Mouse (Mus musculus) retina, embryonic 14.5 days (tissue): ENCODE data around the gene Hsd3b5.
"Not testable (repeated sequence)": the region's sequence is repeated elsewhere in the genome, so short reads cannot be mapped to it uniquely, and the experiment has no call there.

Source experiments
- DNase-seq: peaks from one replicate; pipeline ENCODE4 v3.0.0-alpha.2; 2015; ENCODE audit warnings: low spot score

The Hsd3b5 gene

GRCm38 (mm10) chr3:98630152-98630551, at the start of gene Hsd3b5:
Gene Hsd3b5 (minus strand): TSS chr3:98630252.
- no peak for DNase-seq

GRCm38 (mm10) chr3:98635145-98635544, 5.1 kb upstream of the Hsd3b5 start:
- DNase-seq, result no peak

- DNase-seq, result no peak
Observed at GRCm38 (mm10) chr3:98629633-98630032, 419 bp downstream of the Hsd3b5 start.

DNA sequence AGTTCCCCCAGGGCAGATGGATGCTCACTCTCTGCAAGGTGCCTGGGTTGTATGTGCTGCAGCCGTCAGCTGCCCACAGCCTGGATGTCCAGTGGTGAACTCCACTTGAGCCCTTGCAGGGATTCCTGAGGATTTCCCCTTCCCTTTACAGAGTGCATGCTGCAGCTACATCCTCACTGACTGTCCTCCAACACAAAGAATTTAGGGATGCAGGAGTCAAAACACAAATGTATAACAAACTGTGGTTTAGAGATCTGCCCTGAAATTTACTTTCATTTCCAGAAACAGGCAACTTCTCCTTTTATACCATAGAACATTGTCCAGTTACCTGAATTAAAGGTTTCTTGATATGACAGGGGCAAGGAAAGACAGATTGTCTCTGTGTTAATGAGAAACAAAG, 13.3 kb downstream of the Hsd3b5 start:
- not testable (repeated sequence) for DNase-seq

- not testable (repeated sequence) for DNase-seq
Observed at GRCm38 (mm10) chr3:98616244-98616643, 13.8 kb downstream of the Hsd3b5 start.

GRCm38 (mm10) chr3:98614406-98614927, 15.6 kb downstream of the Hsd3b5 start:
- DNase-seq, result not testable (repeated sequence)

DNA sequence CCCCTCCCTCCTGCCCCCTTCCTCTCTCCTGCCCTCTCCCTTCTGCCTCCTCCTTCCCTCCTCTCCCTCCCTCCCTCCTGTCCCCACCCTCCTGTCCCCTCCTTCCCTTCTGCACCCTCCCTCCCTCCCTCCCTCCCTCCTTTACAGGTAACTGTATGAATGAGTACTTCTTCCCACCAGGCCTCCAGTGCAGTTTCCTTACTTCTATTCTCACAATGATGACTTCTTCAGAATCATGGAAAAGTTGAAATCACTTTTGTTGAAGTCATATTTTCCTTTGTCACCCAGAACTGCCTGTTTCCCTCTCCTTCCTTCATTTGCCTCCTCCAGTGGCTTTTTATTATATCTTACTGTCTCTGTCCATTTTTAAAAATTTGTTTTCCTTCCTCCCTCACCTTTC, 16.1 kb downstream of the Hsd3b5 start:
- DNase-seq, result no peak

GRCm38 (mm10) chr3:98613540-98613939, 16.5 kb downstream of the Hsd3b5 start:
- DNase-seq, result not testable (repeated sequence)

DNA sequence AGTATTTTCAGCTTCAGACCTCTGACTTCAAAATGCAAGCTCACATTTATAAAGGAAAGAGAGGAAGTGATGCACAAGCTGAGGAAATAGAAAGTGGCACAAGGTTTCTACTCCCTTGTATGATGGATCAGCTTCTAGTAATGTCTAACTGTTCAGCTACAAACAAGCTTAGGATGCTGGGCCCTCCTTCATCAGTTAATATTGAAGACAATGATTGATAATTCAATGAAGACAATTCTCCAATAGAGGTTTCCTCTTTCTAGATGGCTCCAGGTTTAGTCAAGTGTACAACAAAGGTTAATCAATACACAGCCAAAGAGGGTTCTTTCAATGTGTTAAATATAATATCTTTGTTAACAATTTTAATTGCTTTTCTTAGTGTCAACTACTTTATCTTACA, 41.3 kb downstream of the Hsd3b5 start, which contains the start of gene Gm10681:
TSS of gene Gm10681 (minus strand) at position 101 of the 400 bp plus-strand sequence.
- no peak for DNase-seq

GRCm38 (mm10) chr3:98587721-98588120, 42.3 kb downstream of the Hsd3b5 start:
- DNase-seq, result no peak

DNA sequence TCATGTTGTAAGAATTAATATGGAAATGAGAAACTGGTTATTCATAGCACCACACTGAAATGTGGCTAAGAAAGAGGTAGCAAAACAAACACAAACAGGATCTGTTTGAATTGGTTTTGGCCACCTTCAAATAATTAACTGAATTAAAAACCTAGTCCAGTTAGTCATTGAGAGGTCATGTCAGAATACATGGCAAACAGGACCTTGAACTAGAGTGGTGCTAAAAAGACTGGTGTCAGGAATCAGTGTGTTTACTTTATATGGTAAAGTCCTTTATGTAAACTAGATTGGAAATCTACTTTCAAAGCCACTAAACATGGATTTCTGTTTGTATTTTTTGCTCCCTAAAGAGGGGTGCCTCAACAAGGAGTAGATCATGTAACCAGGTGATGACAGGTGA, 47.4 kb downstream of the Hsd3b5 start:
- DNase-seq, result not testable (repeated sequence)

DNA sequence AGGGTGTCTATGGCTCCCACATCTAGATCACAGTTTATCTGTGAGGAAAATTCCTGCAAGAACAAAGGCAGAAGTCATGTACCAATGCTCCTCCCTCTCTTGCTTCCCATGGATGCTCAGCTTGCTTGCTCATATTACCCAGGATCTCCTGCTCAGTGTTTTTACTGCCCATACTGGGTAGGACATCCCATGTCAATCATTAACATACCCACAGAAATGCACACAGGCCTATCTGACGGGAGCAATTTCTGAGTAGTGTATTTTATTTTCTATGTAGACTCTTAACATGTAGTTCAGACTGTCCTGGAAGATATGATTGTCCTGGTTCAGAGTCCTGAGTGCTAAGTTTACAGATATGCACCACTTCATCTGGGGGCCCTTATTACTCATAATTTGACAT, 47.9 kb downstream of the Hsd3b5 start:
- DNase-seq, result not testable (repeated sequence)

DNA sequence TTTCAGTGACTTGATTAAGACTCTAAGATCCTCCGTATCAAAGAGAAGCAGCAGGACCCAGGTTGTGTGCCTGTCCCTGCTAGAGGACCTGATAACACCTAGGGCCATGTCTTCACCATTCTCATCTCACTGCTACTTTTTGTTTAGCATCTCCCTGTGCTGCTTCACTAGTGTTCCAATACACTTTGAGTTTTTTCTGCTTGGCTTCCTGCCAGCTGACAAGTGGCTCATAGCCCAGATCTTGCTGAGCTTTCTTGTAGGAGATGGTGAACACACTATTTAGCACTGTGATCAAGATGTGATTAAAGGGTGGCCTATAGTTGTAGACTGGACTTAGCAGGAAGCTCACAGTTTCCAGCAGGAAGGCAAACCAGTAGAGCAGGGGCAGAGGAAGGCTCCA, 49.0 kb downstream of the Hsd3b5 start:
- not testable (repeated sequence) for DNase-seq
